ENCODE assay signal across 19 mouse cellular contexts in genomic region chr6:119686470-119686869, GRCm38 (mm10).
"Had no signal": no experiment of that assay in that cellular context is flagged by ENCODE, and none has a peak within 500 bp of the region (broad histone marks: within the 10 kb centered on the region; RNA-seq: fewer than 3 reads in every experiment).

No protein-coding gene starts in this region.

- H3K27ac ChIP-seq: midbrain, embryonic 10.5 days; midbrain, embryonic 12.5 days; neural tube, embryonic 13.5 days; neural tube, embryonic 15.5 days had no signal

- H3K9ac ChIP-seq: lung, embryonic 14.5 days; midbrain, embryonic 12.5 days; neural tube, embryonic 13.5 days; neural tube, embryonic 15.5 days had no signal

- H3K27me3 ChIP-seq: midbrain, embryonic 12.5 days; neural tube, embryonic 13.5 days; neural tube, embryonic 15.5 days had no signal

- H3K4me2 ChIP-seq: lung, embryonic 14.5 days; midbrain, embryonic 12.5 days; neural tube, embryonic 13.5 days; neural tube, embryonic 15.5 days had no signal

- H3K9me3 ChIP-seq: midbrain, embryonic 10.5 days; midbrain, embryonic 12.5 days; neural tube, embryonic 13.5 days; neural tube, embryonic 15.5 days had no signal

- ATAC-seq: midbrain, embryonic 16.5 days had no signal

- H3K4me1 ChIP-seq: midbrain, embryonic 10.5 days; midbrain, embryonic 12.5 days; neural tube, embryonic 13.5 days; neural tube, embryonic 15.5 days had no signal

- DNase-seq: lung, adult 18-20 months; lung, embryonic 14.5 days; lung, postnatal 10 days; lung, postnatal 4 days; midbrain, embryonic 14.5 days; retina, postnatal 1 day; right cerebral cortex, adult 18-20 months; right cerebral cortex, postnatal 25 days; right cerebral cortex, postnatal 4 days; spleen, adult 18-20 months; thymus, adult 2 months; thymus, postnatal 25 days; thymus, postnatal 4 days had no signal

- H3K4me3 ChIP-seq: midbrain, embryonic 10.5 days; midbrain, embryonic 12.5 days; myocyte; neural tube, embryonic 13.5 days; neural tube, embryonic 15.5 days had no signal
